Mouse (Mus musculus) layer of hippocampus, postnatal 14 days (tissue): ENCODE data around the gene Scgb1c1. TPM values are rescaled to one million over a fixed set of nuclear protein-coding genes. Genes with fewer than 3 reads are reported as not detected.
A peak's percentile ranks its signal among the peaks of the same experiment; 100 is the strongest.
"Not testable (repeated sequence)": the region's sequence is repeated elsewhere in the genome, so short reads cannot be mapped to it uniquely, and the experiment has no call there.

Experiments used
- DNase-seq, 2 experiments: peaks; one replicate each; pipeline ENCODE4 v3.0.0; 2021 to 2022; ENCODE audit warnings: low spot score in 2 of 2, mixed read lengths in 1 of 2
- total RNA-seq, 2 experiments: library from RNA; stranded (reverse); gene quantifications; 2 replicates each; pipeline ENCODE4 v1.2.3; 2021

Gene Scgb1c1
- total RNA-seq, 2 experiments from 2014 or later, result not detected

DNA sequence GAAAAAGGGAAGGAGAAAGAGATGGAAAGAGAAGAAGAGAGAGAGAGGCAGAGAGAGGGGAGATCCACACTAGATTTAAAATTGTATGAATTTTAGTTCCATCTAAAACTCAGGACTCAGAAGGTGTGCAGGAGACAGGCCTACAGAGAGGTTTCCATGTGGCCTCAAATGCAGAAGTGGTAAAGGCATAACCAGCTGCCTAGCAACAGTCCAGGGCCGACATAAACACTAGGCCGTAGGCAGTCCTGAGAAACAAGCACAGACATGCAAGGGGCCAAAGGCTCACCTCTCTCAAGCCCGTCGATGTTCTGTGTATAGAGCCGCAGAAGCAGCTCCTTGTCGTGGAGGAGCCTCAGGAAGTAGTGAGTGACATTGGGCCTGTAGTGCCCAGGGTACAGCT lies 32.0 kb downstream of the Scgb1c1 start:
- DNase-seq, result no peak

DNA sequence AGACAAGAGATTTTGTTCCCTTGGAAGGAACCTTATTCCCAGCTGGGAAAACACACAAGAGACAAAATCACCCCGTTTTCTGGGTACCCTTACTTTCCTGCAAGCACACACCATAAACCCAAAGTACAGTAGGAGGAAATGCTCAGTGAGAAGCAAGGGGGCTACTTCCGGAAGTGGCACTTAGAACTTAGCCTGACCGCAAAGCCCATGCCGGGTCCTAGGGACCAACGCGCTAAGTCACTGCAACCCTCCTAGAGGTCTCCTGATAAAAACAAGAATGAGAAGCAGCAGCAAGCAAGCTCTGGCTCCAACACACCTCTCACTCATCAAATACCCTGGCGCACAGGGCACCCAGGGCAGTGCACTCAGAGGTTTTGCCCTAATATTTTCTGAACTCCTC lies 34.0 kb downstream of the Scgb1c1 start:
- no peak for DNase-seq

DNA sequence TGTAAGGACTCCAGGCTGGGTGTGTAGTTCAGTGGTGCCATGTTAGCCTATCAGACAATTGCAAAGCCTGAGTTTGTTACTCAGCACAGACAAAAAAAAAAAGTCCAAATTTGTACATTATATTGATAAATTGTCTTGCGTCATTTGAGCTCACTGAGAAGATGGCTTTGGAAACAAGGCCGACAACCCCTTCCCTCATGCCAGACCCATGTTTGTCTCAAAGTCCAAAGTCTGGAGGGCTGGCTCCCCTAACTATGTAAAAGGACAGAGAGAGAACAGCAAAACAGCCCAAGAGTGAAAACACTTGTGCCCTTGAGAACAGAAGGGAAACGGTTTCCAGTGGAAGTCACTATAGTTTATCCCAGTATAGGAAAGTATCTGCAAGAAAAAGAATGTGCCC lies 35.1 kb downstream of the Scgb1c1 start:
- DNase-seq, result no peak

DNA sequence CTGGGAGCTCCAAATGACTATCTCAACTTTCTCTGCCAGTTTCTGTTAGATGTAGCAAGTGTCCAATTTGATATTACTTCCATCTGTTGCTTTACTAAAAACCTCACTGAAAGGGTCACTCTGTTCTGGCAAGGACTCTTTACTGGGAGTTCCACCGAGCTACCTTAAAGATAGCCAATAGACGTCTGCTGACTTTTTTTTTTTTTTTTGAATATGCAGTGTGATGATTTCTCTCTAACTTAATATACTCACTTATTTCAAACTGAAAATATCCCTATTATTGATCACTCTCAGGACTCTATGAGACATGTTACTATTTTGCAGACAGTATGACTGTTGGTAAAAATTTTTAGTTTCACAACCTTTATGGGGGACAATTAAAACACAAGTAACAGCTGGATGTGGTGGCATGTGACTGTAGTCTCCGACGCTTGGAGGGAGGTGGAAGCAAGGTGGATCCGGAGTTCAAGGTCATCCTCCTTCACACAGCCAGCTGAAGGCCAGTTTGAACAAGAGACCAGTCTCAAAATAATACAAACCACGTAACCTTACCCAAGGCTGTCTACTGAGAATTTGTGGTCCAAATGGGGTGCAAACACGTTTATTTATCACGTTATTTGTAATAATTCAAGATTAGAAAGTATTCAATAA lies 35.6 kb downstream of the Scgb1c1 start:
- no peak for DNase-seq

DNA sequence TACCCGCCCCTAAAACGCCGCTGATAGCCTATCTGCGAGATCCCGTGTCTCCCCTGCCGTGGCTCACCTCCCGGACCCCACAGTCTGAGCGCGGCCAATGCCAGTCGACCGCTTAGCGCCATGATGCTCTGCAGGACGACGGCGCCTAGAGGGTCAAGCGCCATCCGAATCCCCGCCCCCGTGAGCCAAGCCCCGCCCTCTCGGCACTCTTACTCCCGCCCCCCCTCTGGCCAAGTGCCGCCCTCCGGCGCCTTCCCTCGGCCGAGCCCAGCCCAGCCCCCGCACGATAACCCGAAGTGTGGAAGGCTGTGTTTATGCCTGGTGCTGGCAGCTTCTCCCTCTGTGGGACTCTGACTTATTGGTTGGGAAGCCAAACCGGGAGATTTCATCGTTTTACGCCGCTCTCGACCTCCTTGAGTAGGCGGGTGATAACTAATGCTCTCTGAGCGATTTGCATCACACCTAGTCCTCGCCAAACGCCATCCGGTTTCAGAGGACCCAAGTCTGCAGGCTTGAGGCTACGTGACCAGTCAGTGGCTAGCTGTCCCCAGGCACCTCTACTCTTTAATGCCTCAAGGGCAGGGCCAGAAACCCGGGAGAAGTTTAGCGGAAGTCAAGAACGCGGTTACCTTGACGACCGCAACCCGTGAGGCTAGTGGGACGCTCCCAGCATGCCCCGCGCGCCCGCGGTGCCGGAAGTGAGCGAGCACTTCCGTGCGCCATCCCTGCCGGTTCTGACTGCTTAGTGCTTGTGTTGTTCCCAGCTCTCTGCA lies 36.5 kb downstream of the Scgb1c1 start, which contains the start of the genes Psmd13 and Sirt3:
Gene Psmd13 (plus strand): TSS at position 273 of the 773 bp plus-strand sequence.
Gene Sirt3 (minus strand): TSS at position 614 of the 773 bp plus-strand sequence.
- peak; percentile 93 to 95 for DNase-seq

DNA sequence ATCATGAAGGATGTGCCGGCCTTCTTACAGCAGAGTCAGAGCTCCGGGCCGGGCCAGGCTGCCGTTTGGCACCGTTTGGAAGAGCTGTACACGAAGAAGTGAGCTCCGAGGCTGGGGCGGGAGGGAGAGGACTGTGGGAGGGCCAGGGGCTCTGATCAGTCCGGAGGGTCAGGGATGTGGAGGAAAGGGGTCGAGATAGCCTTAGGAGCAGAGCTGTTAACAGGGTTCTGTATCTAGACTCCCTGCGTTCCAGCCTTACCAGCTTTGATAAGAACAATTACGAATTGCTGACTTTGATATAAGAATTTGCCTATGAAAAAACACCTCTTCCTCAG lies 37.1 kb downstream of the Scgb1c1 start:
- DNase-seq, result no peak

DNA sequence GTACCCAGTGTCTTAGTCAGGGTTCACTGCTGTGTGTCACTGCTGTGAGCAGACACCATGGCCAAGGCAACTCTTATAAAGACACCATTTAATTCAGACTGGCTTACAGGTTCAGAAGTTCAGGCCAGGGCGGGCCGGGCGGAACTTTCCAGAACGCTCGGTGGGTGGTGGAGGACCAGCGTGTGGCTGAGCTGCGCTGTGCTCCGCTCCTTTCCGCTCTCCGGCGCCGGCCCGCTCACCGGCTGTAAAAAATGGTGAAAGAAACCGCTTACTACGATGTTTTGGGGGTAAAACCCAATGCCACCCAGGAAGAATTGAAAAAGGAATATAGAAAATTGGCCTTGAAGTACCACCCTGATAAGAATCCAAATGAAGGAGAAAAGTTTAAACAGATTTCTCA lies 45.3 kb downstream of the Scgb1c1 start:
- DNase-seq, result not testable (repeated sequence)

DNA sequence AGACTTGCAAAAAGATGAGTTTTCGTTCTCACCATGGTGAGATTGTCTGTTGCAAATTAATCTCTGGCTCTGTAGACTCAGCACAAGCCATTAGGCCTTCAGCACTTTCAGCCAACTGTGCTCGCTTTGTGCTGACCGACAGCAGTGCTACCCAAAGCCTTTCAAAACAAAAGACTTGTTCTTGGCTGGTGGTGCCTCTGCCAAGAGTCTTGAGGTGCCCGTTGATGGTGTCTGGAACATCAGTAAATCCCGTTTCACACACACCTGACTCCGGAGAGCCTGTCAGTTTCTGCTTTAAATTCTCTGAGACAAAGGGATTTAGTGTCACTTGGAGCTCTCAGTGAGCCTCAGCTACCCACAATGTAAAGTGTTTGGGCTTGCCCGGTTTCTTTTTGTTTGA lies 48.7 kb downstream of the Scgb1c1 start:
- no peak for DNase-seq

DNA sequence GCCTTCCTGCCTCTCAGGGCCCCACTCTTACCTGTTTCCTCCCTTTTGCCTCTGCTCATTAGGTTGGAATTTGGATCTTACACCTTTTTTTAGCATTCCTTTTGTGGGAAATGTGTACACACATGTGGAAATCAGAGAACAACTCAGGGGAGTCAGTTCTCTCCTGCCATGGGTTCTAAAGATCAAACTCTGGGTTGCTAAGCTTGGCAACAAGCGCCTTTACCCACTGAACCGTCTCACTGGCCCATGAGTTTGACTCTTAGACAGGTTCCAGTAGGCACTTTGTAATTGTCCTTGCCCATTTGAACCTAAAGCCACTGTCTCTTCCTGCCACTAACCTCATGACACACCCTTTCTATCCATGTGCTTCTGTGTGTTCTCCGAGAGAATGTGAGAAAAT lies 49.3 kb downstream of the Scgb1c1 start:
- no peak for DNase-seq

Other genes with a start within 250 kb of the Scgb1c1 start
- under 1 TPM; 0.09 to 0.14 TPM for gene Olfr46, start 244.3 kb upstream of the Scgb1c1 start, total RNA-seq
- not detected for gene Olfr61, start 216.6 kb upstream of the Scgb1c1 start, total RNA-seq
- not detected for gene Olfr53, start 199.1 kb upstream of the Scgb1c1 start, total RNA-seq
- gene Olfr539, start 185.6 kb upstream of the Scgb1c1 start, total RNA-seq, result under 1 TPM; 0.14 to 0.74 TPM
- under 1 TPM; 0.05 to 0.17 TPM for gene Olfr45, start 163.6 kb upstream of the Scgb1c1 start, total RNA-seq
- gene Olfr541, start 148.3 kb upstream of the Scgb1c1 start, total RNA-seq, result not detected
- gene Cyp2e1, start 81.8 kb upstream of the Scgb1c1 start, total RNA-seq, result not detected
- not detected for gene Syce1, start 57.7 kb upstream of the Scgb1c1 start, total RNA-seq
- gene Zfp941, start 23.4 kb upstream of the Scgb1c1 start, total RNA-seq, result 10 to 100 TPM in 1 of 2 experiments, 1 to 10 TPM in 1; 8.0 to 11.2 TPM
- gene Urah, start 10.5 kb upstream of the Scgb1c1 start, total RNA-seq, result 1 to 10 TPM in 1 of 2 experiments, not detected in 1; 1.0 TPM
- gene Odf3, start 2.3 kb downstream of the Scgb1c1 start, total RNA-seq, result not detected
- 1 to 10 TPM in 1 of 2 experiments, not detected in 1; 1.6 TPM for gene Gm45785, start 10.8 kb downstream of the Scgb1c1 start, total RNA-seq
- gene Ric8a, start 11.4 kb downstream of the Scgb1c1 start, total RNA-seq, result 10 to 100 TPM; 88.2 to 90.6 TPM
- gene Bet1l, start 12.0 kb downstream of the Scgb1c1 start, total RNA-seq, result 10 to 100 TPM; 28.4 to 29.5 TPM
- 100 to 1,000 TPM; 131 to 135 TPM for gene Psmd13, start 36.4 kb downstream of the Scgb1c1 start, total RNA-seq
- gene Sirt3, start 36.8 kb downstream of the Scgb1c1 start, total RNA-seq, result 10 to 100 TPM; 60.2 to 65.6 TPM
- 1 to 10 TPM; 1.4 to 1.5 TPM for gene Cox8b, start 54.9 kb downstream of the Scgb1c1 start, total RNA-seq
- under 1 TPM; 0.35 to 0.55 TPM for gene Nlrp6, start 75.4 kb downstream of the Scgb1c1 start, total RNA-seq
- 1 to 10 TPM; 4.1 to 5.1 TPM for gene Pgghg, start 95.8 kb downstream of the Scgb1c1 start, total RNA-seq
- gene Ifitm5, start 104.7 kb downstream of the Scgb1c1 start, total RNA-seq, result not detected
- not detected for gene Gm45717, start 110.4 kb downstream of the Scgb1c1 start, total RNA-seq
- gene Ifitm2, start 110.4 kb downstream of the Scgb1c1 start, total RNA-seq, result 10 to 100 TPM; 15.1 to 20.8 TPM
- 1 to 10 TPM; 3.3 to 6.3 TPM for gene Ifitm1, start 121.7 kb downstream of the Scgb1c1 start, total RNA-seq
- 10 to 100 TPM in 1 of 2 experiments, 1 to 10 TPM in 1; 6.9 to 13.0 TPM for gene Ifitm3, start 165.2 kb downstream of the Scgb1c1 start, total RNA-seq
- not detected for gene Ifitm6, start 172.4 kb downstream of the Scgb1c1 start, total RNA-seq
- not detected for gene Gm17387, start 183.6 kb downstream of the Scgb1c1 start, total RNA-seq
- 10 to 100 TPM; 90.0 to 97.9 TPM for gene B4galnt4, start 215.6 kb downstream of the Scgb1c1 start, total RNA-seq
- not detected for gene Pkp3, start 232.7 kb downstream of the Scgb1c1 start, total RNA-seq